Mouse (Mus musculus) right cerebral cortex, adult 18-20 months (tissue): ENCODE measurements at regions not wholly inside any gene's neighbourhood (a gene's known extent, or its start where the extent isn't known, plus 50 kb on each side); places are given as distances from the start of the nearest gene placed in this dataset.

Source experiments
- DNase-seq: peaks from one replicate; pipeline ENCODE4 v3.0.0; 2022; ENCODE audit warnings: mixed read lengths

DNA sequence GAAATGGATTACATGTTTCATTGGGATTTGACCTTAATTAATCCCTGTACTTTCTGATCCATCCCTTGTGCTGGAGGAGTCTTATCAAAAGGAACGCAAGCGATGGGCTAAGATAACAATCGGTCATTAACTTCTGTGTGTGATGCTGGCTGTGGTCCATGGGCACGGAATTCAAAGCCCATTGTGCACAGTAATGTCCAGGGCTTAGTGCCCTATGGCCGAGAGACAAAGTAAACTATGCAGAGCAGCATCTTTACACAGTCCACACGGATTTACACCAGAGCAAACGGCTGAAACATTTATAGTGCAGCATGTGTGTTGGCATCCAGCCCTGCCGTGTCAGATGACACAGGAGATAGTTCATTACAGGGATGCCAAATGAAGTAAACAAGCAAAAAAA is 171.4 kb upstream of the Tenm3 start:
- DNase-seq, result no peak

- no peak for DNase-seq
Measured at GRCm38 (mm10) chr8:49006236-49006965, 162.7 kb upstream of the Tenm3 start.

DNA sequence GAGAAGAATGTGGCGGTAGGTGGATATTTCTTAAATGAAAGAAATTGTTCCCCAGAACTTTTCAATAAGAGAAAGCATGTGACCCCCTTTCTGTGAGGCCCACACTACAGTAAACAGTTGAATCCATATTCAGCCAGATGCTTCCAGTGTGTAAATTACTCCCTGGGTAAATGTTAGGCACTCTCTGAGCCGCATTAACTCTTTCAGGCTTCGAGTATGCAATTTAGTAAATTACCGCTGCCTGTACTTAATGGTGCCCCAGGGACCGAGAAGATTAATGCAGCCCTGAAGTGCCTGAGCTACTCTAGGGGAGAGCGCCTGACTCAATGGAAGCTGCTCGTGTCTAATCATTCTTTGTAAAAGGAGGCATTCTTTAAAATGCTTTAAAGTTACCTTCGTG is 137.9 kb upstream of the Tenm3 start:
- no peak for DNase-seq

GRCm38 (mm10) chr8:48980755-48981154 is 137.0 kb upstream of the Tenm3 start:
- no peak for DNase-seq

DNA sequence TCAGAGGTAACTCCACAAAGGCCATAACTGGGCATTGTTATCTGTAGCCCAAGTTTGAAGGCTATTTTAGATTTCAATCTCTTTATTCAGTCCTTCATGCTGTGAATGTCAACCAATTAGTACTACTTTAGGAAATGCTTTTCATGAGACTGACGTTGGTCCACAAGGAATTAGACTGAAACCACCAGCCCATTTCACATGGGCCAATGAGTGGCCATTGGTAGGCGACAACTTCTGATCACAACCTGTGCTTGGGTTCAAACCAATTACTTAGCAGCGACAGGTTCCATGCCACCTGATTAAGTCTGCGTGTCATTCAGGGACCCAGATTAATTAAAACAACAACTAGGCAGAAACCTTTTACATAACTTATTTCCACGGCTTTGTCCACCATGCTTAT is 126.9 kb upstream of the Tenm3 start:
- DNase-seq, result no peak

DNA sequence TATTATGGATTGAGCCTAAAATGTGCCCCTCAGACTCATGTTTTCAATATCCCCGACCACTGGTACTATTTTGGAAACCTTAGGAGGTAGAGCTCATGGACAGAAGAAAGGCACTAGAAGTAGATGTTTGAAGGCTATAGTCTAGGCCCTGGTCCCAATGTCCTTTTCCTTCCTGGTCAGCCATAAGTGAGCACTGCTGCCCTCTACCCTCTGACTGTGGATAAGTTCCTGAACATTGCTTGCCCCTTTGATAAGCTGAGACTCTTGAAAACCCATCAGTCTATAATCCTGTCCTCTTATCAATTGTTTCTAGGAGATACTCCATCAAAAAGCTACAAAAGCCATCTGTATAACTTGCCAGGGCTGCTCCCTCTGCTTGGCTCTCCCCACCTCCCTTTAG is 121.2 kb upstream of the Tenm3 start:
- no peak for DNase-seq

DNA sequence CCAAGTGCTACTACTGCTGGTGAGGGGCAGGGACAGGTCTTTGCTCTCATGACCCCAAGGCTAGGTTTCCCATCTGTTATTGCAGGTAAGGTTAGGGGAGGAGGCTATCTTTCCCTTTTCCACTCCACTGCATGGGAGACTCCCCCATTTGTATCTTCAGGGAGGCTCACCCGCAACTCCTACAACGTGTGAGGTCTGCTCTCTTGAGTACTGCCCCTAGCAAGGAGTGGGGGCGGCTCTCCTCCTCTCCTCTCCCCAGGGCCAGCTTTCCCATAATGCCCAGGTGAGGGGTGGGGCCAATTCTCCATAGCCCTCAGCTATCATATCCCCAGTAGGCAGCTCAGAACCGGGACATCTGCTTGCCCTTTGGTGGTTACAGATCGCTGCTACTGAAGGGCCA is 113.9 kb upstream of the Tenm3 start:
- DNase-seq, result no peak

GRCm38 (mm10) chr8:48951412-48951811 is 107.7 kb upstream of the Tenm3 start:
- no peak for DNase-seq

GRCm38 (mm10) chr8:48944177-48944576 is 100.4 kb upstream of the Tenm3 start:
- DNase-seq, result no peak

DNA sequence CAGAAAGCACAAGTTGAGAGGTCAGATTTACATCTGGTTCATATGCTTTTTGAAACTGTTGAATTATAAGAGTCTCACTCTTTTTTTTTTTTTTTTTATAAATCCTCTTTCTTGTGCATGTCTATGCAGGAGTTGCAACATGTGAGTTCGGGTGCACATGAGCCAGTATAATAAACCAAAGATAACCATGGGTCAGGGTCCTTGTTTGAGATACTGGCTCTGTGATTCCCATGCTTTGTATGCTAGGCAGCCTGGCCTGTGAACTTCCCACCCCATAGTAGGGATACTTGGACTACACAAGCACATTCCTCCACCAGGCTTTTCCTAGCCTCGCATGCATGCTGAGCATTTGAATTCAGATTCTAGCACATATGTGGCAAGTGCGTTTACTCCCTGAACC is 93.4 kb upstream of the Tenm3 start:
- DNase-seq, result no peak

GRCm38 (mm10) chr8:48927135-48927534 is 83.4 kb upstream of the Tenm3 start:
- DNase-seq, result no peak

- no peak for DNase-seq
Measured at GRCm38 (mm10) chr8:48915275-48915674, 71.5 kb upstream of the Tenm3 start.

DNA sequence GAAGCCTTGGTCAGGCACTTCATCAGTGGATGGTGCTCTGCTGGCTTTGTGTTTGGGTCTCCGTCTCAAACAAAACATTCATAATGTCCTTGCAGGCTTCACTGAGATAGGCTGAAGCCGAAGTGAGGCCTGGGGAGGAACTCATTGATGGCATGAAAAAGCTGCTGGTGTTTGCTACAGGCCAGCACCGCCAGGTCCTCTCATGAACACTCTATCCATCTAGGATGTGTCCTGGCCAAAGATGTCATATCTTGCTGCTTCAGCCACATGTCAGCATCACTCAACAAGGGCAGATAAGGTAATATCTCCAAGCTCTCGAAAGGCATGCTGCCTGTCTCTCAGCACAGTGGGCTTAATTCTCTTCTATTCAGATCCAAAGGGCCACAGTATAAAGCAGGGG is 69.1 kb upstream of the Tenm3 start:
- DNase-seq, result no peak

GRCm38 (mm10) chr8:48901668-48902406 is 58.1 kb upstream of the Tenm3 start:
- no peak for DNase-seq

- DNase-seq, result no peak
Measured at GRCm38 (mm10) chr8:48896687-48897086, 52.9 kb upstream of the Tenm3 start.

DNA sequence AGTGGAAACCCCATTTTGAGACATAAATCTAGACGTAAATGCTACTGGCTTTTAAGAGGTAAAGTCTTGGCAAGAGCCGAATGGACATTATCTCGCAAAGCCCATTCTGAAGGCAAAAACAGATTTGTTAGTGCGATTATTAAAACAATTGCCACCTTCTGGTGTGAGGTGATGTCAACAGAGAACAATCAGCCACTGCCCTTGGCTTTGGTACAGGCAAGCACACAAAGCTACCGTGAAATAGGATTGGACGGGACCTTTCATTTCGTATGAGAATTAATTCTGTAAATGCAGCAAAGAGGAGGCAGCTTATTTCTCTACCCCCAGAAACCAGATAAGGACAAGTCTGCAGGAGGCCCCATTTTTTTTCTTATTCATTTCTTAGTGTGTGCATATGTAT is 52.5 kb upstream of the Tenm3 start:
- DNase-seq, result no peak

- no peak for DNase-seq
Measured at GRCm38 (mm10) chr8:48895586-48895985, 51.8 kb upstream of the Tenm3 start.
